In genomic region chr6:52031181-52031580, GRCm38 (mm10) we compare ENCODE assay signal across 15 mouse cellular contexts. TPM values are rescaled to one million over a fixed set of nuclear protein-coding genes. Genes with fewer than 3 reads are reported as not detected.
DNase-seq lines count a peak whose midpoint lies in the region; ATAC-seq and TF ChIP-seq lines count a peak whose summit lies in the region.
"Had no signal": no experiment of that assay in that cellular context is flagged by ENCODE, and none has a peak within 500 bp of the region (broad histone marks: within the 10 kb centered on the region; RNA-seq: fewer than 3 reads in every experiment).

No protein-coding gene starts in this region.

- H3K9ac ChIP-seq in kidney, postnatal 0 days (ENCODE audit: low read depth, low read length), result no peak overlapping the region
- no peak overlapping the region for H3K9ac ChIP-seq in ES-Bruce4 (ENCODE audit: low read depth, poor library complexity, severe bottlenecking)
- H3K9ac ChIP-seq: forebrain, embryonic 13.5 days; midbrain, embryonic 12.5 days had no signal

- no peaks in the 10 kb centered on the region for H3K4me1 ChIP-seq in kidney, postnatal 0 days (replicated peaks; ENCODE audit: insufficient read depth, low read length)
- H3K4me1 ChIP-seq in ES-Bruce4 (ENCODE audit: control insufficient read depth, insufficient read depth, low read length), result no peaks in the 10 kb centered on the region

- ATAC-seq in kidney, postnatal 0 days (replicated peaks; ENCODE audit: low FRiP score, low read depth), result no peak
- ATAC-seq: CD4-positive, CD25-positive, alpha-beta regulatory T cell, adult 4 months; forebrain, embryonic 13.5 days; inflammation-experienced regulatory T-cells, adult 6 months had no signal

- peak; percentile 56 for DNase-seq in kidney, postnatal 0 days (ENCODE audit: low spot score)
- DNase-seq in kidney, postnatal 36 days, result no peak
- peak; percentile 60 for DNase-seq in 3T3-L1 (ENCODE audit: low read depth, low spot score)
- peak; percentile 24 for DNase-seq in adrenal gland, adult 8-10 months
- DNase-seq in right cerebral cortex, postnatal 14 days, result no peak
- DNase-seq in left cerebral cortex, adult 2 months (ENCODE audit: extremely low spot score in 1 of 2, low spot score in 2 of 2), result no peak
- DNase-seq: cerebellum, adult 18-20 months; layer of hippocampus, adult 9-11 months; right cerebral cortex, postnatal 25 days had no signal

- no peaks in the 10 kb centered on the region for H3K27me3 ChIP-seq in kidney, postnatal 0 days (ENCODE audit: insufficient read depth, low read length)
- H3K27me3 ChIP-seq in ES-Bruce4 (ENCODE audit: control insufficient read depth, insufficient read depth, low read length, poor library complexity, severe bottlenecking), result no peaks in the 10 kb centered on the region
- H3K27me3 ChIP-seq: forebrain, embryonic 13.5 days; midbrain, embryonic 12.5 days had no signal

- TF ChIP-seq EP300 in ES-Bruce4 (IDR thresholded peaks at IDR 0.05; ENCODE audit: insufficient read depth, low read depth, low read length), result peak; percentile 64; the same call in 1 of the 2 replicates

- TF ChIP-seq POLR2A in ES-Bruce4 (IDR thresholded peaks at IDR 0.05; ENCODE audit: insufficient read depth, low read length), result no peak

- no peaks in the 10 kb centered on the region for H3K36me3 ChIP-seq in kidney, postnatal 0 days (ENCODE audit: insufficient read depth, low read length)
- no peaks in the 10 kb centered on the region for H3K36me3 ChIP-seq in ES-Bruce4 (ENCODE audit: control insufficient read depth, insufficient read depth, low read length, poor library complexity, severe bottlenecking)
- H3K36me3 ChIP-seq: midbrain, embryonic 12.5 days had no signal

- intact Hi-C loops in left cerebral cortex, adult 2 months (cut with DNase I), result no loop called here

- no peak overlapping the region for H3K4me3 ChIP-seq in kidney, postnatal 0 days (replicated peaks; ENCODE audit: low read depth, low read length)
- H3K4me3 ChIP-seq in ES-Bruce4 (ENCODE audit: low read depth, low read length), result no peak overlapping the region
- H3K4me3 ChIP-seq in left cerebral cortex, adult 2 months, result no peak overlapping the region
- H3K4me3 ChIP-seq: forebrain, embryonic 13.5 days; midbrain, embryonic 12.5 days had no signal

- TF ChIP-seq CTCF in kidney, postnatal 0 days (IDR thresholded peaks at IDR 0.05; ENCODE audit: low read depth), result no peak
- TF ChIP-seq CTCF in ES-Bruce4 (IDR thresholded peaks at IDR 0.05; ENCODE audit: low read depth, low read length), result no peak
- TF ChIP-seq CTCF in left cerebral cortex, adult 2 months (IDR thresholded peaks at IDR 0.05), result no peak

- WGBS in kidney, postnatal 0 days, result 28% methylated on average over 7 of the region's 7 CpGs

- no peaks in the 10 kb centered on the region for H3K9me3 ChIP-seq in kidney, postnatal 0 days (replicated peaks; ENCODE audit: low read length)
- no peaks in the 10 kb centered on the region for H3K9me3 ChIP-seq in ES-Bruce4 (replicated peaks; ENCODE audit: control insufficient read depth, insufficient read depth, low read length, poor library complexity, severe bottlenecking)

- no peak overlapping the region for H3K27ac ChIP-seq in kidney, postnatal 0 days
- H3K27ac ChIP-seq in ES-Bruce4 (ENCODE audit: insufficient read depth, low read length), result peak overlapping the region; percentile 67; the same call in 1 of the 2 replicates
- H3K27ac ChIP-seq in left cerebral cortex, adult 2 months, result no peak overlapping the region
- H3K27ac ChIP-seq: forebrain, embryonic 13.5 days; midbrain, embryonic 12.5 days had no signal

- no peak overlapping the region for H3K4me2 ChIP-seq in kidney, postnatal 0 days (ENCODE audit: low read length)
- H3K4me2 ChIP-seq: forebrain, embryonic 13.5 days; liver, embryonic 11.5 days; midbrain, embryonic 12.5 days had no signal

RNA-seq across cellular contexts. Expression of gene Skap2, which starts 18.8 kb away (rescaled TPM):
- 35.6 and 37.0 TPM in 2 replicates for polyA plus RNA-seq in kidney, postnatal 0 days (2015; fragmentation: Nextera tagmentation; extraction: Ambion mirVana)
- polyA plus RNA-seq in ES-Bruce4 (2011; ENCODE audit: insufficient read depth, insufficient read length, low read depth, missing spikeins), result 42.9 and 43.0 TPM in 2 replicates
- total RNA-seq in adrenal gland, adult 8-10 months (2022), result 10 to 100 TPM; 43.7 to 73.2 (median 54.2) TPM
- total RNA-seq in left cerebral cortex, adult 2 months (2021), result 10 to 100 TPM in 1 of 2 experiments, 1 to 10 TPM in 1; 8.9 to 10.5 TPM

Comparison
In these comparisons a context has a peak if more than half of its experiments do, and no peak if none do; other contexts are left out.
1. DNase-seq: peak in kidney, postnatal 0 days (single experiment), 3T3-L1 (single experiment) and adrenal gland, adult 8-10 months (single experiment); none in kidney, postnatal 36 days (0 of 2), right cerebral cortex, postnatal 14 days (single experiment) and left cerebral cortex, adult 2 months (0 of 2).